Mouse (Mus musculus): ENCODE data around the gene Synj2.

DNA sequence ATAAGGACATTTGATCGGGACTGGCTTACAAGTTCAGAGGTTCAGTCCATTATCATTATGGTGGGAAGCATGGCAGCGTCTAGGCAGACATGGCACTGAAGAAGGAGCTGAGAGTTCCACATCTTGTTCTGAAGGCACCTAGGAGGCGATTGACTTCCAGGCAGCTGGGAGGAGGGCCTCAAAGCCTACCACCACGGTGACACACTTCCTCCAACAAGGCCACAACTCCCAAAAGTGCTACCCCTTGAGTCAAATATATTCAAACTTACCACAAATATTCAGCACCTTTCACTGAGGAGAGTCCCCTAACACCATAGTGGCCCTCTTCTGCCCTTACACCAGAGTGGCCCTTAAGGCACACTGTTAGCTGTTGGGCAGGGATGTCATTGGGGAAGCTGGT is 73.9 kb downstream of the Synj2 start:
- TF ChIP-seq CTCF (IDR thresholded peaks at IDR 0.05; ENCODE audit: low read depth), result no peak
- TF ChIP-seq EP300 (IDR thresholded peaks at IDR 0.05; ENCODE audit: low read depth), result no peak
